Mouse (Mus musculus) layer of hippocampus, postnatal 10 days (tissue): ENCODE results near the gene Yipf2. TPM values are rescaled to one million over a fixed set of nuclear protein-coding genes. Genes with fewer than 3 reads are reported as not detected.
"Not testable (repeated sequence)": the region's sequence is repeated elsewhere in the genome, so short reads cannot be mapped to it uniquely, and the experiment has no call there.

Source experiments
- DNase-seq, 2 experiments: peaks; one replicate each; pipeline ENCODE4 v3.0.0; 2021; ENCODE audit warnings: low spot score in 2 of 2
- microRNA-seq, 2 experiments: library from miRNA; unstranded; fragments of <30 nt; microRNA quantifications; one replicate each; pipeline ENCODE4 v1.2.0; 2021
- total RNA-seq, 2 experiments: library from RNA; stranded (reverse); gene quantifications; 2 replicates each; pipeline ENCODE4 v1.2.3; 2021

The Yipf2 gene
- total RNA-seq, 2 experiments from 2014 or later: 11.3 to 12.3 TPM

- no peak for DNase-seq
Measured at GRCm38 (mm10) chr9:21559151-21559550, 33.5 kb downstream of the Yipf2 start.

DNA sequence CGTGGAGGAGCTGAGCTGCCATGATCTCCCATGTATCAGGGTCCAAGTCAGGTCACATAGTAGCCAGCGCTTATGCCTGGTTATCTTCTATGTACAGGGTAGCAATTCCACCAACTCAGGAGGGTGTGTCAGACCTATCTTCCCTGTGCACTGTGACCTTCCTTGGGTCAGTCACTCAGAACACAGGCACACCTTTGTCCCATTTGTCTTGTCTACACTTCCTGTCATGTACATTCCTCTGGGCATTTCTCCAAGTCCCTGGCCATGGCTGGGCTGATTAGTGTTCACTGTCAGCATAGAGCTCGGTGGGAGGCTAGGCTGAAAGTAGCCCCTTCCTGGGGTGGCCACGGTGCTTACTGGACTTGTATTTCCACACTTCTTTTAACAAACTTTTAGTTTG lies 34.3 kb downstream of the Yipf2 start:
- no peak for DNase-seq

DNA sequence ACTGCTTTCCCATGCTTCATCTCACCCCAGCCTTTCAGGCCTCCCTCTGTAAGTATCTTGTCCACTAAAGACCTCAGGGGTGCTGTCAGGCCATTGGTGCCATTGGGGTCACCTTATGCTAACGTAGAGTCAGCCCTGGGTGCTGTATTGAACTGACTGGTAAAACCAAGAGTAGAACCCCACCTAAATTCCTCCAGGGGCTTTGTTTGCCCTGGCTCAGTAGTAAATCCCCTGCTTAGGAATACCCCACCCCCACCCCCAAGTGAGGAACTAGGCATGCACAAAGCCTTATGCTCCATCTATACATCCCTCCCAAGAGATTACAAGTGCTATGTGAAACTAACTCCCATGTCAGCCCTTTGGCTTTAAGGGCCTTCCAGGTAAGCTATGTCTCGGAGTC lies 35.1 kb downstream of the Yipf2 start:
- no peak for DNase-seq

DNA sequence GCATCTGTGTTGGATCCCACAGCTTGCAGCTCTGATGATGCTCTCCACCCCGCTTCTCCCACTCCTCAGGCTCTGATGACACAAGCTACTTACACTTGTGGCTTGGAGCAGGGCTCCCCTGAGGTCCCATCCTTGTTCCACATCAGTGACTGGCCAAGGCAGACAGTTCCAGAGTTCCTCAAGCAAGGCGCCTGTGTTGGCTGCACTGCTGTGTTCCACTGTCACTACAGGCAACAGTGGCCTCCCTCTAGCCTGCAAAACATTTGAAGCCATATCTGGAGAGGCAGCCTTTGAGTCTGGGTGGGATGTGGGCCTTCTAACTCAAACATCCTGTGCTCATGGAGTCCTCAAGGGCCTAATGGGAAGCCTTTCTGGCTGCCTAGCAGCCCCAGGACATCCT lies 35.6 kb downstream of the Yipf2 start:
- DNase-seq: no peak

DNA sequence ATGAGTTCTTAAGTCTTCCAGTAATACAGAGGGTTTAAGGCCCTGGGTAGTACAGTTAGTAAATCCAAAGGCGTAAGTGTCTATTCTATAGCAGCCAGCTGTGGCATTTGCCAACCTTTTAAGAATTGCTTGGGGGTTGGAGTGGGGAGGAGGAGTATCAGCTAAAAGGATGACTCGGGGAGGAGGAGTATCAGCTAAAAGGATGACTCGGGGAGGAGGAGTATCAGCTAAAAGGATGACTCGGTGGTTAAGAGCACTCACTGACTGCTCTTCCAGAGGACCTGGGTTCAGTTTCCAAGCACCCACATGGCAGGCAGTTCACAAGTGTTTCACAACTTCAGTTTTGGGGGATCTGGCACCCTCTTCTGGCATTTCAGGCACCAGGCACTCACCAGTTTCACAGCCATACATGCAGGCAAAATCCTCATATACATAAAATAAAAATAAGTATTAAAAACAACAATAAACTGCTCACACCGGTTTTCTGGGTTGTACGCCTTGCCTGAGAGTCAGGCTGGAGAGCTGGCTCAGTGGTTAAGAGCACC lies 37.4 kb downstream of the Yipf2 start:
- no peak for DNase-seq

- no peak for DNase-seq
Measured at GRCm38 (mm10) chr9:21553607-21554273, 38.9 kb downstream of the Yipf2 start.

DNA sequence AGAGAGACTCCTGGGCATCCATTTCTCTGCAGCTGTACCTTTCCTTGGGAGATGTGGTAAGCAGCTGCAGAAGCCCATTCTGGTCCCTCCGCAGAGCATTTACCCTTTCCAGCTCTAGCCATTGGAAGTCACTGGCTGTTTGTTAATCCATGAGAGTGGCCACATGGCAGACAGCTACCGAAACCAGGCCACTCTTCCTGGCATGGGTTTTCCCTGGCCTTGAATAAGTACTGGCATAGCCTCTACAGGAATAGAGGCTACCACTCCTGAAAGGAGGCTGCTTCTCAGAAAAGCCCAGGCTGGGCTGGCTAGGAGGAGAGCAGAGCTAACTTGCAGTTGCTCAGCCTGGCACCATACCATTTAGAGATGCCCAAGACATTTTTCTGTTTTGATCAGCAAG lies 41.6 kb downstream of the Yipf2 start:
- no peak for DNase-seq

DNA sequence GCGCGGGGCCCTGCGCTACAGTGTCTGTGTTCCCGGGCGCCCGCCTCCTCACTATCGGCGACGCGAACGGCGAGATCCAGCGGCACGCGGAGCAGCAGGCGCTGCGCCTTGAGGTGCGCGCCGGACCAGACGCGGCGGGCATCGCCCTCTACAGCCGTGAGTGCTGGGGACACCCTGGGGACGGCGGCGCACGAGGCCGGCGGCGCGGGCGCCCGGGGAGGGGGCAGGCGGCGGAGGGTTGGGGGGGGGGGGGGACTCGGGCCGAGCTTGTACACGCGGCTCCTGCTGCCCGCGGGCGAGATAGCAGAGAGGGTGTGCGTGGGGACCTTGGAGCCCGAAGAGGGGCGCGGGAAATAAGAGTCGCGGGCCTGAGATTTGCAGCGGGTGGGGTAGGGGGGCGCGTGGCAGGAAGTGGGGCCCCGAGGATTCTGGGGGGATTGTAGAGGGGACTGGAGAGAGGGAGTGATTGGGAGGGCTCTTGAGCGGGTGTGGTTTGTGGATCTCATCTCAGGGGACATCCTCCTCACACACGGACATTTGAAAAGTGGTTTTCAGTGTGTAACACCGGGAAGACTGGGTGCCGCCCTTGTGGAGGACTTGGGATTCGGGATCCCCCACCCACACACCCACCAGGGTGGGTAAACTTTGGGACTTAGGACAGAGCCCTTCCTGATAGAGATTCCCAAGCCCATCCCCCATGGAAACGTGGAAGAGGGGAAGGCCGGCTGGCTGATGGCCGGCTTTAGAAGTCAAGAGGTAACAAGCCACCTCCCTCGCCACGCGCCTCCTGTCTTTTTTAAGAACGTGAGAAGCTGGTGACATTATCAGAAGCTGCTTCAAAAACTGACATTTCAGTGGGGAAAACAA lies 45.3 kb downstream of the Yipf2 start:
- peak in 1 of 2 experiments; percentile 66 for DNase-seq

DNA sequence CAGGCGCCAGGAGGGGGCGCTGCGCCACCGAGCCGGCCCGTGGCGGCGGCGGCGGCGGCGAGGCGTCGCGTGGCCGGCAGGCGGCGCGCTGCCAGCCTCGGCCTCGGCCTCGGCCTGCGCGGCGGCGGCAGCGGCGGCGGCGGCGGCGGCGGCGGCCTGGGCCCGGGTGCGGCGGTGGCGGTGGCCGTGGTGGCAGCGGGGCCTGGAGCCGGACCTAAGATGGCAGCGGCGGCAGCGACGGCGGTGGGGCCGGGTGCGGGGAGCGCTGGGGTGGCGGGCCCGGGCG lies 45.9 kb downstream of the Yipf2 start, which contains the start of gene Carm1:
TSS of gene Carm1 (plus strand) at position 106 of the 286 bp plus-strand sequence.
- DNase-seq: no peak

GRCm38 (mm10) chr9:21545916-21546788 lies 46.5 kb downstream of the Yipf2 start:
- peak; percentile 99 to 100 for DNase-seq

GRCm38 (mm10) chr9:21545351-21545915 lies 47.2 kb downstream of the Yipf2 start:
- no peak for DNase-seq

DNA sequence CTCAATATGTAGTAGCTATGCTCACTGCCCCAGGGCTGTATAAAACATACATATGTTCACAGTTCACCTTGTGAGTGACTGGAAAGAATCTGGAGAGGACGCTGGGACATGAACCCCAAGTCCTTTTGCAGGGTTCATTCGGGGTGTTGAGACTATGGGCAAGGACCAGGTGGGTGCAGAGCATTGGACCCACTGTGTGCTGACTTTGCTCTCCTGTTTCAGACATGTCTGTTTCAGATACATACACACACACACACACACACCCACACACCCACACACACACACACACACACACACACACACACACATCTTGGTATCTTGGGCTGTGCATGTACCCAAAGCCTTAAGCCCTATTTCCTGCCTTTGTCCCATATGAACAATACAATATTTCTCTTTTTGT lies 50.6 kb downstream of the Yipf2 start:
- DNase-seq: not testable (repeated sequence)

DNA sequence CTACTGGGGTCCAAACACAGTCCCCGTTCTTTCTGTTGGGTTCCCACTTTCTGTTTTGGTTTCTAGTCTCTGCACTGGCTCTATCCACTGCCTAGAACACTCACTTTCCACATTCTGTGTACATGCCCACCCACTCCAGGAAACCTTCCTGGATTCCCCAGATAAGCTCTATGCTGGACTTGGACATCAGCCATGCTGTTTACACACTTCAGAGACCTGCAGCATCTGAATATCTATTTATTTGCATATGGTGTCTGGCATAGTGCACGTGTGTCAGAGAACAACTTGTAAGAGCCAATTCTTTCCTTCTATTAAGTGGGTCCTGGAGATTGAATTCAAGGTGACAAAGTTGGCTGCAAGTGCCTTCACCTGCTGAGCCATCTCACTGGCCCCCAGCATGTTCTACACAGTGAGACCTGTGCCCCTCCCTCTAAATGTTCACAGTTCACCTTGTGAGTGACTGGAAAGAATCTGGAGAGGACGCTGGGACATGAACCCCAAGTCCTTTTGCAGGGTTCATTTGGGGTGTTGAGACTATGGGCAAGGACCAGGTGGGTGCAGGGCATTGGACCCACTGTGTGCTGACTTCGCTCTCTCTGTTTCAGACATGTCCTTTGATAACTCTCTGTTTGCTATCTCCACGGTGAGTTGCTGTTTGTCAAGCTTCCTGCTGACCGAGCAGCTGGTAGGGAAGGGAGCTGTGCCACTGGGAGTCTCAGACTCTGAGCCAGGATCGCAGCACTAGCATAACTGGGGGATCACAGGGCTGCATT lies 52.5 kb downstream of the Yipf2 start:
- DNase-seq: no peak

Small RNA genes lying within 50 kb of the gene (microRNA-seq; reads per million reads assigned to microRNA genes)
- 0 reads per million in 2 experiments for gene Mir1946b

Other genes with a start within 250 kb of the Yipf2 start
- gene Ilf3, start 225.0 kb downstream of the Yipf2 start, total RNA-seq: 10 to 100 TPM; 92.4 to 96.7 TPM
- gene Qtrt1, start 181.0 kb downstream of the Yipf2 start, total RNA-seq: 10 to 100 TPM; 34.2 to 42.0 TPM
- 10 to 100 TPM; 65.2 to 67.7 TPM for gene Dnm2, start 167.9 kb downstream of the Yipf2 start, total RNA-seq
- gene Tmed1, start 82.6 kb downstream of the Yipf2 start, total RNA-seq: 10 to 100 TPM; 17.7 to 21.2 TPM
- gene AB124611, start 66.7 kb downstream of the Yipf2 start, total RNA-seq: under 1 TPM; 0.30 to 0.67 TPM
- gene Carm1, start 45.9 kb downstream of the Yipf2 start, total RNA-seq: 10 to 100 TPM; 75.7 to 84.3 TPM
- gene Timm29, start 106 bp downstream of the Yipf2 start, total RNA-seq: 10 to 100 TPM; 53.7 to 54.6 TPM
- gene Smarca4, start 23.3 kb upstream of the Yipf2 start, total RNA-seq: 100 to 1,000 TPM; 122 to 123 TPM
- gene Ldlr, start 130.7 kb upstream of the Yipf2 start, total RNA-seq: 10 to 100 TPM; 17.2 to 21.3 TPM
- 1 to 10 TPM; 4.6 to 6.4 TPM for gene Spc24, start 167.5 kb upstream of the Yipf2 start, total RNA-seq
- 1 to 10 TPM; 7.5 to 7.8 TPM for gene Kank2, start 205.9 kb upstream of the Yipf2 start, total RNA-seq
- gene Angptl8, start 242.7 kb upstream of the Yipf2 start, total RNA-seq: not detected